Mouse (Mus musculus): Measurements from ENCODE around the gene Ubb.
A peak's percentile ranks its signal among the peaks of the same experiment; 100 is the strongest.

Gene Ubb

DNA sequence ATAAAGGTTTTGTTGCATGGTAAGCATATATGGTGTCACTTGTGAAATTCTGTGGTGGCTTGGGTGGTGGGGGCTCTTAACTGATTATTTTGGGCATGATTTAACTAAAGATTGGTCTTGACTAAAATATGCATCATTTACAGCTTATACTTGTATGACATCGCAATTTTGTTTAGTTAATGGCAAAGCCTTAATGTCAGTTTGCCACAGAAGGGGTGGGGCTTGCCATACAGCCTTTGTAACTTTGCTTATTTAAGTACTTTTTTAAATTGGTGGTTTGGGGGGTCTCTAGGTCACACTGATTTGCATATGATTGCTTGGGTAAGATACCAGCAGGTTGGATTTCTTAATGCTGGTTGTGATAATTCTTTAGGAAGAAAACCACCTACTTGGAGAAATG is 2.2 kb downstream of the Ubb start:
- DNase-seq, result no peak

GRCm38 (mm10) chr11:62553633-62554032 is 2.7 kb downstream of the Ubb start:
- no peak for DNase-seq

GRCm38 (mm10) chr11:62554163-62554855 is 3.3 kb downstream of the Ubb start:
- DNase-seq, result no peak

GRCm38 (mm10) chr11:62554934-62555517 is 4.1 kb downstream of the Ubb start:
- DNase-seq, result no peak

- no peak for DNase-seq
These were observed 5.0 kb downstream of the Ubb start for GRCm38 (mm10) chr11:62555896-62556412.

GRCm38 (mm10) chr11:62557205-62557604 is 6.2 kb downstream of the Ubb start:
- no peak for DNase-seq

DNA sequence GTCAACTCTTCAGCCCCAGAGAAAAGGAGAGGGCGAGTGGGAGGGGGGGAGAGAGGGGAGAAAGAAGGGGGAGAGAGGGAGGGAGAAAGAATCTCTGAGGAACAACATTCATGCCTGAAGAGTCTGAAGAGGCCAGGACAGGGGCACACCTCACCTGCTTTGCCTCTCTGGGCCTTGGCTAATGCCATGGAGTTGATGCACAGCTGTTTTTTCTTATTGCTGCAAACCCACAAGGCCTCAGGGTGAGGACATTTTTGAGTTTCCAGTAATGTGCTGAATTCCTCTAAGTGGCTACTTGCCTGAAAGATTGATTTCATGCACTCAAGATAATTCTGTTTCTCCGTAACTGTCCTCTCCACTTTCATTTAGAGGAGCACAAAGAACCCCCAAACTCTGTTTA is 7.2 kb downstream of the Ubb start:
- no peak for DNase-seq

GRCm38 (mm10) chr11:62558961-62559646 is 8.1 kb downstream of the Ubb start:
- peak; percentile 31 for DNase-seq

DNA sequence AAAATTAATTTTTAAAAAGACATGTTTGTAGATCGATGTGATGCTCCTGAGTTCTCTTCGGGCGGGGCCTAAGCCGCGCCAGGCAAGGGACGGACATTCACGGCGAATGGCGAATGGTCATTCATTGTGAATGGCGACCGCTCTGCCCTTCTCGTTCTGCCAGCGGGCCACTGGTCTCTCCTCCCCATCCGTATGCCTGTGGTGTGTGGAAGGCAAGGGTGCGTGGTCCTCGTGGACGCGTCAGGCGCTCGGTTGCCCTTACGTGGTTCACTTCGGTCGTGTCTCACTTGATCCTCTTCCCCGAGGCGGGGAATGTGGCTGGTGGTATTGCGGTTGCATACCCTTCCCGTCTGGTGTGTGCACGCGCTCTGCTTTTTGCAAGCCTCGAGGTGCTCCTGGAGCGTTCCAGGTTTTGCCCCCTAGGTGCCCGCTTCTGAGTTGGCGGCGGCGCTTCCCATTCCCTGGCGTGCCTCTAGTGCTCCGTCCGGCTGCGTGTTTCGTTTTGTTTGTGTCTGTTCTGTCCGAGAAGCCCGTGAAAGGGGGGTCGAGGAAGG is 9.6 kb downstream of the Ubb start:
- peak; percentile 15 for DNase-seq

- no peak for DNase-seq
These were observed 12.6 kb downstream of the Ubb start for GRCm38 (mm10) chr11:62563590-62563989.

DNA sequence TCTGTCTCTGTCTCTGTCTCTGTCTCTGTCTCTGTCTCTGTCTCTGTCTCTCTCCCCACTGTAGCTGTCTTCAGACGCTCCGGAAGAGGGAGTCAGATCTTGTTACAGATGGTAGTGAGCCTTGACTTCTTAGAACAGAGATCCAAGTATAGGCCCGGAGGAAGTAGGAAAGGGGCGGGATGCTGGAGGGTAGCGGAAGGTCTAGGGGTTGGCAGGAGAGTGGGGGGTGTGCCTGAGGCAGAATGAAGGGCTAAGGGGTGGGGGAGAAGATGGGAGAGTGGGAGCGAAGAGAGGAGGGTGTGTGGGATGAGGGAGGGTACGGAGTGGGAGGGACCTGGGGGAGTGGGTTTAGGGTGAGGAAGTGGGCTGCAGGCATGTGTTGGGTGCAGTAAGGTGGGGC is 14.8 kb downstream of the Ubb start:
- no peak for DNase-seq

GRCm38 (mm10) chr11:62566211-62566610 is 15.2 kb downstream of the Ubb start:
- no peak for DNase-seq

GRCm38 (mm10) chr11:62568300-62568699 is 17.3 kb downstream of the Ubb start:
- DNase-seq, result no peak

DNA sequence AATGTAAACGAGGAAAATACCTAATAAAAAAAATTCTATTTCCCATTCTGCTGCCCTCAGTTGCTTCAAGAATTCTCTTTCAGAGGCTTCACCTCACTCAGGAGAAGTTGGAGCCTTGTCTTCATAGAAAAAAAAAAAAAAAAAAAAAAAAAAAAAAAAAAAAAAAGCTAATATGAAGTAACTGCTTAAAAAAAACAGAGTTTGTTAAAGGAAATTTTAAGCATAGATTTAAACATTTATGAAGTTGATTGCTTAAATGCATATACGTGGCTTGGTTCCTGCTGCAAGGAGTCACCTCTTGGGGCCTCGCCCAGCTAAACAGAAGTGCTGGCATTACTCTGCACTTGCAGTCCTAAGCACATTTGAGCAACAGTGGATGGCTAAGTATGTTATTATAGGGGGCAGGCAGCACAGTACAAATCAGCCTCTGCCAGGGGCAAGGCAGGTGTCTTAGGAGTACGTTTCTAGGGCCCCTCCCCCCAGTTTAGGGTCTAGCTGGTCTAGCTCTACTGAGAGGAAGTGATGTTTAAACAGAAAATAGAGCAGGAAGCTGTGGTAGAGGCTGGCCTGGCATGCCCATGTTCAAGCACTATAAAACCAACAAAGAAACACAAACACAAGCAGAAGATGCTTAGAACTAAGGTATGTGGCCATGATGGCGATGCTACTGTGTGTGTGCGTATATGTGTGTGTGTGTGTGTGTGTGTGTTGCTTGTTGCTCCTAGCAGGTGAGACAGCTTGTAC is 23.2 kb downstream of the Ubb start, which contains the start of gene Trpv2:
TSS of gene Trpv2 (plus strand) at position 528 of the 744 bp plus-strand sequence.
- DNase-seq, result no peak

DNA sequence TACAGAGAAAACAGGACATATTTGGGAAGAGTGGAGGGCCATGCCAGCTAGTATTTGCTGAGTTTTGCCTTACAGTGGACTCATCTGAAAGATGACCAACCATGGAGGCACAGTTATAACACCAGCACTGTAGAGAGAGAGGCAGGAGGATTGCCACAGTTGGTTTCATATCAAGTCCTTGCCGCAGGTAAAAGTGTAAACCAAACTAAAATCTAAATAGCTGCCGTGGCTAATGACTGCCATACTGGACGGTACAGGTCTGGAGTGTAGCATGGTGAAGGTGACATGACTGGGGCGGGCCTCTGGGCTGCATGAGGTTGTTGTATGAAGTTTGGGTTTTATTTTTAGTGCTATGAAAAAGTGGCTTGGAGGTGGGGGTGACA is 23.7 kb downstream of the Ubb start:
- DNase-seq, result no peak

DNA sequence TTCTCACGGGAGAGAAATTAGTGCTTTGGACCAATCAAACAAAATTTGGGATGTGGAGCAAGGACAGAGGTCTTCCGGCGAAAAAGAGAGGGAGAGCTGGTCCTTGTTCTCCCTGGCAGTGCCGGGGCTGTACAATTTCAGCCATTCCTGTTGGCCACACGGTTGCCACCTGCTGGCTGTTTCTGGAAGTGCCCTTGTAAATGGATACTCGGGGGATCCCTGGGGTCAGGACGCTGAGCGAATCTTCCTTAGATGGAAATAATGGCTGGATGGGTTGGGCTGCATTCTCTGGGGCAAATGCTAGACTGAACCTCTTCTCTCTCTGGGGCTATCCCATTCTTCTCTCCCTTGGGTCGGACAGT is 24.3 kb downstream of the Ubb start:
- DNase-seq, result peak; percentile 92

DNA sequence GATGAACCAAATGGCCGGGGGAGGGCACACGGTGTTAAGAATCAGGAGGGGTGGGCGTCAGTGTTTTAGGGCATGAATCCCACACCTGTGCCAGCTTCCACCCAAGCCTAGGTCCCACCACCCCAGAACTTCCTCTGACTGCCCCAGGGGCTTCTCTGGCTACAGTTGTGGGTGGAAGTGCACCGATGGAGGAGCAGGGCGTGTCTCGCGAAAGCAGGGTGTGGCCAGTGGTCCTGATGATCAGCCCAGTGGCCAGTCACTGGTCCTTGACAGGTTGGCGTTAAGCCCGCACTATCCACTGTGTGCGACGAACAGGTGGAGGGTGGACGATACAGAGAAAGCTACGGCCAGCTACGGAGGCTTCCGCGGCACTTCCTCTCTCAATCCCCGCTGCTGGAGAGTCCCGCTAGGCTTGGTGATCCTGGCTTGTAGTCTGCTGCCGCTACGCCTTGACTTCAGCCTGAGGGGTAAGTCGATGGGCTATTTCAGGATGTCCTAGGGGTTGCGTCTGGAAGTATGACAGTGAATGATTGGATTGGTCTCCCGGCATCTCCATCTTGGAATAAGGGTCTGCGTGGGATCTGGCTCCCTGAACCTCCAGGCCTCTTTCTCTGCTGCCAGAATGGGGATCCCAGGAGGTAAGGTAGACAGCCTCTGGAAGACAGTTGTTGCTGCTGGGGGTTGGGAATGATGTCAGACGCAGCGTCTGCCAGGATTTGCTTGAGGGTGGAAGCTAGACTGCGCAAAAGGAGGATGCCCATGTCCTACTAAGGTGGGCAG is 24.9 kb downstream of the Ubb start:
- peak; percentile 43 for DNase-seq

- DNase-seq, result peak; percentile 37
These were observed 25.7 kb downstream of the Ubb start for GRCm38 (mm10) chr11:62576530-62577152.

DNA sequence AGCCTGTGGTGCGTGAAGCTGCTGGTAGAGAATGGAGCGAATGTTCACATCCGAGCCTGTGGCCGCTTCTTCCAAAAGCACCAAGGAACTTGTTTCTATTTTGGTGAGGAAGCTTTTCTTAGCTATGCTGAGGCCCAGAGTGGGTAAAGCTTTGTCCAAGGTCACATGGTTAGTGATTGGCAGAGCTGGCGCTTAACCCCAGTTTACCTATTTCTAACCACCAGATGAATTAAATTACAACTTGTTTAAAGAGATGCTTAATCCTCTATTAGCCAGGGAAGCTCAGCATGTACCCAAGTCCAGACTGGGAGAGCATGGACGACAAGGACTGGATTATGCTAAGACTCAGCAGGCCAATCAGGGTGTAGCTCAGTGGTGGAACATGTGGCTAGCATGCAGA is 32.1 kb downstream of the Ubb start:
- no peak for DNase-seq

GRCm38 (mm10) chr11:62584671-62585206 is 33.8 kb downstream of the Ubb start:
- no peak for DNase-seq

- DNase-seq, result no peak
These were observed 36.1 kb downstream of the Ubb start for GRCm38 (mm10) chr11:62587034-62587433.

All from lung, postnatal 14 days (tissue).